Mouse (Mus musculus) kidney, postnatal 0 days (tissue): ENCODE measurements around the gene Rho. TPM values are rescaled to one million over a fixed set of nuclear protein-coding genes. Genes with fewer than 3 reads are reported as not detected.

Experiments used
- ATAC-seq: fragments of 200-750 bp; cut with Nextera tagmentation; replicated peaks from 2 replicates; pipeline ENCODE4 v1.8.0; 2017; ENCODE audit warnings: low read depth, moderate number of reproducible peaks, moderate TSS enrichment, moderate library complexity; ENCODE audit not compliant: low FRiP score
- DNase-seq: peaks from one replicate; pipeline ENCODE4 v3.0.0-alpha.2; 2016; ENCODE audit warnings: low spot score
- H3K27ac ChIP-seq: fragments of 300-500 bp; sonication (generic); 2 replicates; pipeline ENCODE4 v1.5.1; 2014; ENCODE audit warnings: mild to moderate bottlenecking
- H3K27me3 ChIP-seq: fragments of 300-500 bp; sonication (generic); 2 replicates; pipeline ENCODE4 v1.6.1; 2014; ENCODE audit warnings: low read length, mixed read lengths; ENCODE audit not compliant: insufficient read depth
- H3K36me3 ChIP-seq: fragments of 300-500 bp; sonication (generic); 2 replicates; pipeline ENCODE4 v1.6.1; 2014; ENCODE audit warnings: low read length, mixed read lengths; ENCODE audit not compliant: insufficient read depth
- H3K4me1 ChIP-seq: fragments of 300-500 bp; sonication (generic); replicated peaks from 2 replicates; pipeline ENCODE4 v1.6.1; 2014; ENCODE audit warnings: antibody characterized with exemption, low read length, mixed read lengths; ENCODE audit not compliant: insufficient read depth
- H3K4me2 ChIP-seq: fragments of 300-500 bp; sonication (generic); 2 replicates; pipeline ENCODE4 v1.6.1; 2014; ENCODE audit warnings: mild to moderate bottlenecking, low read length, moderate library complexity, mixed read lengths
- H3K4me3 ChIP-seq: fragments of 300-500 bp; sonication (generic); replicated peaks from 2 replicates; pipeline ENCODE4 v1.5.1; 2014; ENCODE audit warnings: low read depth, low read length
- H3K9ac ChIP-seq: fragments of 300-500 bp; sonication (generic); 2 replicates; pipeline ENCODE4 v1.6.1; 2014; ENCODE audit warnings: low read depth, low read length
- H3K9me3 ChIP-seq: fragments of 300-500 bp; sonication (generic); replicated peaks from 2 replicates; pipeline ENCODE4 v1.6.1; 2016; ENCODE audit warnings: low read length, inconsistent platforms, mixed read lengths
- CTCF ChIP-seq: IDR thresholded peaks from 2 replicates; pipeline ENCODE4 v1.5.1; 2016; ENCODE audit warnings: antibody characterized with exemption, low read depth, mild to moderate bottlenecking, moderate library complexity
- WGBS: fragments of 180-500 bp; shearing (Covaris S2); extraction: QIAGEN DNeasy Blood & Tissue Kit; methylation state at CpG from one replicate; pipeline ENCODE4 v1.1.7; 2014; 5-methylcytosine and 5-hydroxymethylcytosine counted together
- polyA plus RNA-seq: library from polyadenylated mRNA; unstranded; fragments of >200 nt; fragmentation: Nextera tagmentation; extraction: Ambion mirVana; gene quantifications from 2 replicates; pipeline ENCODE4 v1.2.1, GENCODE M21; 2015

Gene Rho
- polyA plus RNA-seq, 1 experiment from 2014 or later = not detected

GRCm38 (mm10) chr6:115918615-115919014 is 12.9 kb upstream of the Rho start:
- 86% methylated on average over 1 of the region's 1 CpGs for WGBS

DNA sequence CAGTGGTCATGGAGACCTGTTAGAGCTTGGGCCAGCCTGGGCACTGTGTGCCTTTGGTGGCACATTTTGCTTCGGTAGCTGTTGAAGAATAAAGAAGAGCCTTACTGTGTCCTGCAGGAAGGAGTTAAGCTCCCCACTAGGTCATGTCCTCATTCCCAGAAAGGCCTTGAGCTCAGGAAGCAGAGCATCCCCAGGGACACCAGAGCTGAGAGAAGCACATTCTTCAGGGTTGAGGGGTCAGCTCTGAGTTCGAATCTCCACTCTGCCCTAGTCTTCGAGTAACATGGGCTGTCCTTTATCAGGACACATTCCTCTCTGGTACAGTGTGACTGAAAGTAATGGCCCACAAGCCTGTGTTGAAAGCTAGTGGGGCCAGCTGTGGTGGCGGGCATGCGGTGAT is 11.7 kb upstream of the Rho start:
- Histone ChIP-seq H3K4me2 (no peak overlapping the region), H3K9me3 (no peaks in the 10 kb centered on the region), H3K27ac (no peak overlapping the region; the same call in 1 of the 2 replicates), H3K36me3 (0 out of 2 replicates have a peak, but pooled peaks cover 6% of the 10 kb centered on the region), H3K27me3 (no peaks in the 10 kb centered on the region), H3K4me3 (no peak overlapping the region), H3K9ac (no peak overlapping the region), H3K4me1 (peaks cover 3% of the 10 kb centered on the region; the same call in 1 of the 2 replicates)
- WGBS = 79% methylated on average over 5 of the region's 5 CpGs
- no peak for TF ChIP-seq CTCF
- ATAC-seq (no peak), DNase-seq (no peak)

More at GRCm38 (mm10) chr6:115918615-115919014, 12.9 kb upstream of the Rho start:
- ATAC-seq (no peak), DNase-seq (no peak)
- H3K9me3 ChIP-seq = no peaks in the 10 kb centered on the region
- H3K4me2 ChIP-seq = no peak overlapping the region
- no peaks in the 10 kb centered on the region for H3K27me3 ChIP-seq
- no peak overlapping the region for H3K9ac ChIP-seq
- TF ChIP-seq CTCF = no peak
- H3K4me3 ChIP-seq = no peak overlapping the region
- 0 out of 2 replicates have a peak, but pooled peaks cover 4% of the 10 kb centered on the region for H3K36me3 ChIP-seq
- H3K27ac ChIP-seq = no peak overlapping the region
- peaks cover 3% of the 10 kb centered on the region; the same call in 1 of the 2 replicates for H3K4me1 ChIP-seq

DNA sequence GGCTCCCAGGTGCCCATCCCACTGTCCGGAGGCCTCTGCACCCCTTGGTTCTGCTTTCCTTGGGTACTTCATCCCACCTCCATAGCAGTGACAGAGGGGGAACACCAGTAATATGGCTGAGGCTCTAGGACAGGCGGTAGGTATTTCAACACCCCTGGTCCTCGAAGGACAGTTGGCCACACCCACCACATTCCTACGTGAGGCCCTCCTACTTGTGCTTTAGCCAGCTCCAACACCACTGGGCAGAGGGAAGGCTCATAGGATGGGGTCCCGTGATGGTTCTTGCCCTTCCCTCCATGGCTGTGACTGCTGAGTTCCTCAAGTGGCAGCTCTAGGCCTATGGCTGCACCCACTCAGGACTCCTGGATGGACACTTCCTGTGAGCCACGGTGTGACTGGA is 6.7 kb upstream of the Rho start:
- H3K9ac ChIP-seq = no peak overlapping the region
- no peak for TF ChIP-seq CTCF

GRCm38 (mm10) chr6:115926416-115926815 is 5.1 kb upstream of the Rho start:
- Histone ChIP-seq H3K27me3 (no peaks in the 10 kb centered on the region), H3K4me1 (peaks cover 7% of the 10 kb centered on the region), H3K27ac (no peak overlapping the region), H3K36me3 (0 out of 2 replicates have a peak, but pooled peaks cover 2% of the 10 kb centered on the region), H3K4me3 (no peak overlapping the region), H3K4me2 (no peak overlapping the region), H3K9me3 (no peaks in the 10 kb centered on the region), H3K9ac (no peak overlapping the region)
- no peak for TF ChIP-seq CTCF
- 83% methylated on average over 10 of the region's 10 CpGs for WGBS
- DNase-seq (no peak), ATAC-seq (no peak)

More for the DNA sequence above, 6.7 kb upstream of the Rho start:
- peak; percentile 46 for DNase-seq
- Histone ChIP-seq H3K27ac (no peak overlapping the region), H3K27me3 (no peaks in the 10 kb centered on the region), H3K36me3 (0 out of 2 replicates have a peak, but pooled peaks cover 2% of the 10 kb centered on the region), H3K9me3 (no peaks in the 10 kb centered on the region), H3K4me2 (no peak overlapping the region), H3K4me3 (no peak overlapping the region), H3K4me1 (peaks cover 2% of the 10 kb centered on the region; the same call in 1 of the 2 replicates)
- peak; percentile 52; the same call in 1 of the 2 replicates for ATAC-seq
- WGBS = 31% methylated on average over 6 of the region's 6 CpGs

GRCm38 (mm10) chr6:115927292-115928242 is 4.0 kb upstream of the Rho start:
- ATAC-seq (no peak), DNase-seq (no peak)
- Histone ChIP-seq H3K4me1 (peaks cover 7% of the 10 kb centered on the region), H3K27me3 (no peaks in the 10 kb centered on the region), H3K27ac (no peak overlapping the region), H3K9ac (no peak overlapping the region), H3K4me2 (no peak overlapping the region), H3K9me3 (no peaks in the 10 kb centered on the region), H3K36me3 (0 out of 2 replicates have a peak, but pooled peaks cover 2% of the 10 kb centered on the region), H3K4me3 (no peak overlapping the region)
- no peak for TF ChIP-seq CTCF
- WGBS = 74% methylated on average over 10 of the region's 10 CpGs

DNA sequence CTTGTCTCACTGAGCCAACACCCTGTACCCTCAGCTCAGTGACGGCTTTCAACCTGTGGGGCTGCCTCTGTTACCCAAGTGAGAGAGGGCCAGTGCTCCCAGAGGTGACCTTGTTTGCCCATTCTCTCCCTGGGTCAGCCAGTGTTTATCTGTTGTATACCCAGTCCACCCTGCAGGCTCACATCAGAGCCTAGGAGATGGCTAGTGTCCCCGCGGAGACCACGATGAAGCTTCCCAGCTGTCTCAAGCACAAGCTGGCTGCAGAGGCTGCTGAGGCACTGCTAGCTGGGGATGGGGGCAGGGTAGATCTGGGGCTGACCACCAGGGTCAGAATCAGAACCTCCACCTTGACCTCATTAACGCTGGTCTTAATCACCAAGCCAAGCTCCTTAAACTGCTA is 1.5 kb upstream of the Rho start:
- TF ChIP-seq CTCF = no peak
- Histone ChIP-seq H3K27ac (no peak overlapping the region), H3K4me3 (no peak overlapping the region), H3K36me3 (no peaks in the 10 kb centered on the region), H3K9me3 (no peaks in the 10 kb centered on the region), H3K9ac (no peak overlapping the region), H3K4me1 (peaks cover 7% of the 10 kb centered on the region), H3K27me3 (no peaks in the 10 kb centered on the region), H3K4me2 (no peak overlapping the region)
- no peak for DNase-seq
- 36% methylated on average over 5 of the region's 5 CpGs for WGBS
- ATAC-seq = no peak
